Mouse (Mus musculus) CH12.LX (cell line): ENCODE data around the gene Gfy. TPM values are rescaled to one million over a fixed set of nuclear protein-coding genes. Genes with fewer than 3 reads are reported as not detected.

ENCODE experiments used
- DNase-seq: peaks from one replicate; pipeline ENCODE4 v3.0.0-alpha.2; 2013; ENCODE audit errors: extremely low read depth
- H3K27ac ChIP-seq: 2 replicates; pipeline ENCODE4 v1.5.1; 2012; ENCODE audit warnings: low read depth, mild to moderate bottlenecking, control low read depth, moderate library complexity; ENCODE audit not compliant: insufficient read depth
- H3K27me3 ChIP-seq: replicated peaks from 2 replicates; pipeline ENCODE3; 2012; ENCODE audit warnings: inconsistent platforms
- H3K36me3 ChIP-seq, 2 experiments: replicated peaks in 1 of 2; 2 replicates each; pipeline versions ENCODE3 to v1.6.1; 2012; ENCODE audit warnings: inconsistent platforms in 1 of 2, low read length in 1 of 2, mild to moderate bottlenecking in 1 of 2, mixed read lengths in 1 of 2, moderate library complexity in 1 of 2; ENCODE audit not compliant: control insufficient read depth in 1 of 2, insufficient read depth in 1 of 2
- H3K4me1 ChIP-seq, 2 experiments: 2 replicates each; pipeline ENCODE4 v1.6.1; 2012; ENCODE audit warnings: inconsistent platforms in 1 of 2, moderate library complexity in 1 of 2; ENCODE audit not compliant: insufficient read depth in 2 of 2, control insufficient read depth in 1 of 2
- H3K4me2 ChIP-seq: 2 replicates; pipeline ENCODE4 v1.6.1; 2012; ENCODE audit warnings: low read depth, mild to moderate bottlenecking, control low read depth; ENCODE audit not compliant: poor library complexity, insufficient read depth, severe bottlenecking
- H3K4me3 ChIP-seq, 3 experiments: fragments of 150-350 bp in 1 of 3; sonication (generic) in 1 of 3; replicated peaks in 1 of 3; 2 replicates each; pipeline versions ENCODE3 to v1.5.1; 2011 to 2012; ENCODE audit warnings: low read depth in 2 of 3, low read length in 2 of 3, mild to moderate bottlenecking in 2 of 3, moderate library complexity in 2 of 3, control low read depth in 1 of 3, improper control_type of control experiment in 1 of 3, inconsistent platforms in 1 of 3, mixed read lengths in 1 of 3; ENCODE audit not compliant: poor library complexity in 1 of 3
- H3K79me2 ChIP-seq: replicated peaks from 2 replicates; pipeline ENCODE4 v1.6.1; 2012; ENCODE audit warnings: mild to moderate bottlenecking, moderate library complexity; ENCODE audit not compliant: control insufficient read depth, poor library complexity, insufficient read depth, severe bottlenecking; ENCODE audit errors: extremely low read depth
- H3K9ac ChIP-seq: 2 replicates; pipeline ENCODE4 v1.6.1; 2012; ENCODE audit warnings: low read depth, mild to moderate bottlenecking, control low read depth, moderate library complexity; ENCODE audit not compliant: insufficient read depth
- H3K9me3 ChIP-seq: replicated peaks from 2 replicates; pipeline ENCODE3; 2012; ENCODE audit warnings: low read length, inconsistent platforms, mixed read lengths
- BHLHE40 ChIP-seq: IDR thresholded peaks from 2 replicates; pipeline ENCODE4 v1.6.1; 2011; ENCODE audit warnings: mild to moderate bottlenecking, low read depth, low read length, improper control_type of control experiment
- CHD2 ChIP-seq: IDR thresholded peaks from 2 replicates; pipeline ENCODE4 v1.6.1; 2011; ENCODE audit warnings: low read length, improper control_type of control experiment
- CTCF ChIP-seq, 2 experiments: IDR thresholded peaks in 1 of 2; conservative IDR thresholded peaks in 1 of 2; 2 replicates each; pipeline ENCODE4 v1.5.1; 2011 to 2012; ENCODE audit warnings: low read depth in 2 of 2, low read length in 2 of 2, improper control_type of control experiment in 1 of 2, inconsistent platforms in 1 of 2, mild to moderate bottlenecking in 1 of 2, moderate library complexity in 1 of 2
- E2F4 ChIP-seq: IDR thresholded peaks from 2 replicates; pipeline ENCODE4 v1.6.1; 2011; ENCODE audit warnings: low read depth, low read length, improper control_type of control experiment; ENCODE audit not compliant: insufficient replicate concordance
- ELF1 ChIP-seq: IDR thresholded peaks from 2 replicates; pipeline ENCODE4 v1.6.1; 2014; ENCODE audit warnings: low read depth, mild to moderate bottlenecking, inconsistent platforms, low read length, improper control_type of control experiment
- EP300 ChIP-seq: IDR thresholded peaks from 2 replicates; pipeline ENCODE4 v1.6.1; 2011; ENCODE audit warnings: low read length, improper control_type of control experiment
- ETS1 ChIP-seq: conservative IDR thresholded peaks from 2 replicates; pipeline ENCODE4 v1.6.1; 2012; ENCODE audit warnings: low read depth, mild to moderate bottlenecking, inconsistent platforms, low read length, improper control_type of control experiment, moderate library complexity
- HCFC1 ChIP-seq: IDR thresholded peaks from 2 replicates; pipeline ENCODE4 v1.6.1; 2012; ENCODE audit warnings: low read depth, mild to moderate bottlenecking, inconsistent platforms, low read length, improper control_type of control experiment
- IRF4 ChIP-seq: IDR thresholded peaks from 2 replicates; pipeline ENCODE4 v1.6.1; 2014; ENCODE audit warnings: low read depth, mild to moderate bottlenecking, inconsistent platforms, low read length, improper control_type of control experiment
- JUND ChIP-seq: conservative IDR thresholded peaks from 2 replicates; pipeline ENCODE4 v1.6.1; 2011; ENCODE audit warnings: low read depth, low read length, improper control_type of control experiment
- KAT2A ChIP-seq: IDR thresholded peaks from 2 replicates; pipeline ENCODE4 v1.6.1; 2012; ENCODE audit warnings: low read length, improper control_type of control experiment, inconsistent platforms; ENCODE audit not compliant: insufficient replicate concordance
- NELFE ChIP-seq: IDR thresholded peaks from 2 replicates; pipeline ENCODE4 v1.6.1; 2011; ENCODE audit warnings: low read depth, low read length, improper control_type of control experiment
- NRF1 ChIP-seq: IDR thresholded peaks from 2 replicates; pipeline ENCODE4 v1.6.1; 2014; ENCODE audit warnings: low read depth, mild to moderate bottlenecking, inconsistent platforms, low read length, improper control_type of control experiment, moderate library complexity
- PAX5 ChIP-seq: IDR thresholded peaks from 2 replicates; pipeline ENCODE4 v1.6.1; 2012; ENCODE audit warnings: low read length, inconsistent platforms, mixed read lengths
- POLR2A ChIP-seq: IDR thresholded peaks from 2 replicates; pipeline ENCODE4 v1.6.1; 2011; ENCODE audit warnings: low read depth, mild to moderate bottlenecking, improper control_type of control experiment, low read length
- RAD21 ChIP-seq: IDR thresholded peaks from 2 replicates; pipeline ENCODE4 v1.6.1; 2011; ENCODE audit warnings: low read depth, mild to moderate bottlenecking, low read length, improper control_type of control experiment, moderate library complexity
- SIN3A ChIP-seq: IDR thresholded peaks from 2 replicates; pipeline ENCODE4 v1.6.1; 2012; ENCODE audit warnings: low read length, improper control_type of control experiment, inconsistent platforms
- TCF12 ChIP-seq: IDR thresholded peaks from 2 replicates; pipeline ENCODE4 v1.6.1; 2014; ENCODE audit warnings: low read depth, mild to moderate bottlenecking, inconsistent platforms, low read length, improper control_type of control experiment
- UBTF ChIP-seq: IDR thresholded peaks from 2 replicates; pipeline ENCODE4 v1.6.1; 2012; ENCODE audit warnings: low read depth, mild to moderate bottlenecking, inconsistent platforms, low read length, improper control_type of control experiment, moderate library complexity
- ZKSCAN1 ChIP-seq: IDR thresholded peaks from 2 replicates; pipeline ENCODE4 v1.6.1; 2012; ENCODE audit warnings: low read depth, inconsistent platforms, low read length, improper control_type of control experiment, borderline replicate concordance
- dilution Hi-C: fragments of 300-500 bp; cut with MboI; formaldehyde crosslinking; loops from 2 replicates; pipeline ENCODE4 v1.14.3; 2020; ENCODE audit warnings: low sequenced_read_pairs; ENCODE audit not compliant: extremely low pct_unique_long_range_greater_than_20kb, extremely low pct_ligation_motif_present
- in situ Hi-C: fragments of 300-500 bp; cut with MboI; formaldehyde crosslinking; loops from 3 replicates; pipeline ENCODE4 v1.14.3; 2019; ENCODE audit warnings: low sequenced_read_pairs, low pct_ligation_motif_present, low pct_unique_long_range_greater_than_20kb, mixed read lengths
- polyA plus RNA-seq: library from polyadenylated mRNA; unstranded; fragments of >175 nt; gene quantifications from 2 replicates; pipeline ENCODE4 v1.2.1, GENCODE M21; 2012; ENCODE audit warnings: low read depth; ENCODE audit not compliant: insufficient read length
- total RNA-seq, 2 experiments: library from RNA; depleted of rRNA; stranded (reverse); fragments of 300-350 nt in 1 of 2; fragments of >200 nt in 1 of 2; gene quantifications; 2 replicates each; pipeline ENCODE4 v1.2.3; 2012 to 2014

Gene Gfy
- total and polyA plus RNA-seq, 3 experiments: not detected

DNA sequence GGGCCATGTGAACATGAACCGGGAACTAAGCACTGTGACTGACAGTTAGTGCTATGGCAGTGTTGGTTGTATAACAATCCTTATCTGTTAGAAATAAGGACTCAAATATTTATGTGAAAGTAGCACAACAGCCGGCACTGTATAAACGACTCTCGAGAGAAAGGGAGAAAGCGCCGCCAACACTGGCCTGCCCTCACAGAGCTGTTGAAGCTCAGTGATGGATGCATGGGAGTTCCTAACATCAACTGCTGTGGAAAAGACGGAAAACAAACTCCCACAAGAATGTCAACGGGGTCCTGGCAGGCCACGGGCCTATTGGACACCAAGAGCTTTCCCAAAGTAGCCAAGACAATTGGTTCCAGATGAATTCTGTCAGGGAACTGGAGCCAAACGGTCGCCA, 28.1 kb downstream of the Gfy start:
- no peak for DNase-seq
- Histone ChIP-seq H3K36me3 (peaks cover 0 to 40% of the 10 kb centered on the region in 2 experiments), H3K79me2 (no peaks in the 10 kb centered on the region), H3K4me1 (peaks cover 5 to 38% of the 10 kb centered on the region in 2 experiments), H3K4me3 (no peak overlapping the region), H3K9me3 (no peaks in the 10 kb centered on the region), H3K9ac (no peak overlapping the region), H3K4me2 (no peak overlapping the region), H3K27ac (no peak overlapping the region), H3K27me3 (no peaks in the 10 kb centered on the region)
- TF ChIP-seq RAD21: no peak
- in situ Hi-C loops: no loop called here
- dilution Hi-C loops: no loop called here

DNA sequence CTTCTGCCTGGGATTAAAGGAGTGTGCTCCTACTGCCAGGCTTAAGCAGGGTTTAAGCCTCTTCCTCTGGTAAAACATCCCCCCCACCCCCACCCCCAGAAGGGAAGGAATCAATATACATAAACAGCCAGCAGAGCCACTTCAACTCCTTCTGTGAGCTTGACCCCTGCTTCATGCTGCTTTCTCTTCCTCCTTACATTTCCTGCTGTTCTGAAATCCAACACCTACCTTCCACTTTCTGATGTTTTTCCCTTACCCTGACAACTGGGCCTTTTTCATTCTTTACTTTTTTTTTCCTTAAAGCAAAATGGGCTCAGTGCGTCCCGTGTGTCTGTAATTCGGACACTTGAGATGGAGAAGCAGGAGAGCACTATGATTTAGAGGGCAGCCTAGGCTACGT, 29.0 kb downstream of the Gfy start:
- peaks cover 5 to 35% of the 10 kb centered on the region in 2 experiments for H3K4me1 ChIP-seq
- no peak overlapping the region for H3K9ac ChIP-seq
- dilution Hi-C loops (no loop called here), in situ Hi-C loops (no loop called here)
- no peak overlapping the region for H3K4me2 ChIP-seq
- no peak for DNase-seq
- no peaks in the 10 kb centered on the region for H3K9me3 ChIP-seq
- peaks cover 0 to 45% of the 10 kb centered on the region in 2 experiments for H3K36me3 ChIP-seq
- H3K27me3 ChIP-seq: no peaks in the 10 kb centered on the region
- no peak for TF ChIP-seq EP300
- TF ChIP-seq HCFC1: no peak
- no peak for TF ChIP-seq PAX5
- no peak for TF ChIP-seq ELF1
- no peak for TF ChIP-seq CTCF (conservative IDR thresholded peaks at IDR 0.05 in 1 of 2, IDR thresholded peaks at IDR 0.05 in 1 of 2; ENCODE audit: low read depth in 2 of 2, low read length in 2 of 2)
- TF ChIP-seq E2F4: no peak
- no peak for TF ChIP-seq UBTF
- TF ChIP-seq CHD2: no peak
- no peak for TF ChIP-seq ZKSCAN1
- no peak for TF ChIP-seq IRF4
- TF ChIP-seq BHLHE40: no peak
- TF ChIP-seq NELFE: no peak
- TF ChIP-seq KAT2A: no peak
- no peak for TF ChIP-seq POLR2A
- TF ChIP-seq SIN3A: no peak
- no peak for TF ChIP-seq NRF1
- TF ChIP-seq ETS1: no peak
- no peak for TF ChIP-seq JUND
- TF ChIP-seq TCF12: no peak
- no peaks in the 10 kb centered on the region for H3K79me2 ChIP-seq
- H3K27ac ChIP-seq: no peak overlapping the region
- no peak overlapping the region for H3K4me3 ChIP-seq
